Mouse (Mus musculus) frontal cortex, adult 2 months (tissue): ENCODE results near the gene Cebpg. TPM values are rescaled to one million over a fixed set of nuclear protein-coding genes. Genes with fewer than 3 reads are reported as not detected.

Source experiments
- DNase-seq, 2 experiments: peaks; one replicate each; pipeline ENCODE4 v3.0.0; 2022; ENCODE audit warnings: low spot score in 1 of 2; ENCODE audit errors: extremely low spot score in 1 of 2
- polyA plus RNA-seq: library from polyadenylated mRNA; depleted of rRNA; stranded (reverse); fragments of >200 nt; gene quantifications from 2 replicates; pipeline ENCODE4 v1.2.3, GENCODE M21; 2012

Cebpg gene
- polyA plus RNA-seq, 1 experiment: 25.4 TPM

DNA sequence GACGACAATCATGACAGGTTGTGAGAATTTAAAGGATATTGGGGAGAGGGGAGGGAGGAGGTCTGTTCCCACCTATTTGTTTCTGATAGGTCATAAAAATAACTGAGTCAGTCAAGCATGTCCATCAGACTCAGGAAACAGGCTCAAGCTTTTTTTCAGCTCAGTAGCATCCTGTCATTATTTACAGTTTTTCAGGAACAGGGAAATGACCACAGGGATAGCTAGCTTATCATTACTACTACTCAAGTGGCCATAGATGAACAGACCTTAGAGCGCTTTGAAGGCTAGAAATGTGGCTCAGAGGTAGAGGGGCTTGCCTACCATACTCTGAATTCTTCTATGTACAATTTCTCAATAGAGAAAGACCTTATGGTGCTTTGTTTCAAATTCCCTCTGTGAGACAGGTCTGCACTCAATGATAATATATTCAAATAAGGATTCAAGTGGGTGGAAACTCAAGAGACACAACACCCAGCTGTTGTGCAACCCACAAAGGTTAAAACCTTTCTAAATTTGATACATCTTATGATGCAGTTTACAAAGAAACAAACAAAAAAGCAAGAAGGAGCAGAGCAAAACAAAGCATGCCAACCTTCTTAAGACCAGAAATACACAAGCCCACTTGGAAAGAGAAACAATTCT is 1.3 kb downstream of the Cebpg start:
- no peak for DNase-seq

DNA sequence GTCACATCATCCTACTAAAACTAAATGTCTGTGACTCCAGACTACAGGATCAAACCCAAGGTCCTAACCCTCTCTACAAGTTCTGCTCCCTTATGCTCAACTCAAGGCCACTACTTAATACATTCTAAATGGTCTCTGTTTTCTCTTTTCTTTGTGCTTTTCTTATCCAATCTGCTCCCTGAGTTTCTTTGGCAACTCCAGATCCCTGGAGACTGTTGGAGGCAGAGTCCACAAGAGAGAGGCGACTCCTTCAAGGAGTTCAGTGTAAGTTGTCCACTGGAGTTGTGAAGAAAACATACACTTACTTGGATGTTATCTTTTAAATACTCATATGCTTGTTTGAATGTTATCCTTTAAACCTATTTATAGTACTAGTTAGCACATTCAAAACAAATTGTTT is 2.1 kb downstream of the Cebpg start:
- no peak for DNase-seq

DNA sequence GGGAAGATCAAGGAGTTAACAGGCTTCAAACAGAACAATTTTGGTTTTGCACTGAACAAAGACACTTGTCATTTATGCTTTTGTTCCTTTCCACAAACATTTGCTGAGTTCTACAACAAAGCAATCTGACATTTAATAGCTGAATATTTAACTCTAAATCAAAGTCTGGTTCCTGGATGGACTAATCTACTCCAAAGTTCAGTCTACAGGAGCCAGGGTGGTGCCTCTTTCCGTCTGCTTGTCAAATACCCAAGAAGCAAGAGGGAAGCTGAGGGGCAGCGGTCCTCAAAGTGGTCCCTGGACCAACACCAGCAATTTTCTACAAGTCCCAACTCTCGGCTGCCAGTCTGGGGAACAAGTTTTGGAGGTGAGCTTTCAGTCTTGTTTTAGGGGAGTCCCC is 3.2 kb downstream of the Cebpg start:
- DNase-seq: no peak

DNA sequence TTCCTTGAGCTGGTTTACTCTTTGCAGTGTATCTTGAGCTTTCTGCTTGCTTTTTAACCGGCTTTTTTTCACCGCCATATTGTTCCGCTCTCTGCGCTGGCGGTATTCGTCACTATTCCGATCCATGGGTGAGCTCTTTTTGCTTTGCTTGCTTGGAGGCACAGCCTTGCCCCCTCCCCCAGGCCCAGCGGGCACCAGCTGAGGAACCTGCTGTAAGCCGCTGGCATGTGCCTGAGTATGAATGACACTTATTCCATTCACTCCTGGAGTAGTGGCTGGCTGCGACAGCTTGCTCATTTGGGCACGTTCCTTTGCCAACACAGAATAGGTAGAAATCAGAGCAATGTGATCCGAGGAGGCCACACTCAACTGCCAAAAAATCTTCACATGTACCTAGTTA is 5.8 kb downstream of the Cebpg start:
- no peak for DNase-seq

DNA sequence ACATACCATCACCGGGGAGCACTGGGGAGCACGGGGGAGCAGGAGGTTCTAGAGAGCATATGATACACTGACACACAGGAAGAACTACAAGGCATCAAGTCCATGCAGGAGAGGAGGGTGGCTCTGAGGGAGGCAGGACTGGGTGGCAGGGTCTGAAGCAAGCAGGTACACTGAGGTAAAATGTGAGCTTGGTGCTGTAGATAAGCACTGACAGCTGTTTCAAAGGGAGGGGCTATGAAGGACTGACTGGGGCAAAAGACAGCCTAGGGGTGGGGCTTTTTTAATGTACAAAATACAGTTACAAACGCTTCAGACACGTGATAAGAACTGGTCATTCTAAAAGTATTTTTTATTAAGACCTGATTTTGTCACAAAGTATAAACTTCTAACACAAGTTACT is 10.3 kb downstream of the Cebpg start:
- DNase-seq: no peak

DNA sequence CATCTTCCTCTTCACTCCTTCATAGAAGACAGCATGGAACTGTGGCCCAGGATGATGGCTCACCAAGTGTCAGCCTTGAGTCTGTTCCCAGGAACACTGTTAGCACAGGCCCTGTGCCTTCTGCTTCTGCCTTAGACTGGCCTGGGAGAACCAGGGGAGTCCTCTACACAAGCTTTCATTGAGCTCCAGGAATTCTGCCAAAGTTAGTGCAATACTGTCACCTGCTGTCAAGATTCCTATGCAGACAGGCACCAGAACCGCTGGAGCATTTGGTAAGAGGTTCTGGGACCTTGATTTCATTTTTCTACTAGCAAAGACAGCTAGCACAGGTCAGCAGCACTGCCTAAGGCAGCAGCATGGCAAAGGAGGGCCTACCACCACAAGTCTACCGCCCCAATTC is 11.7 kb downstream of the Cebpg start:
- DNase-seq: no peak

DNA sequence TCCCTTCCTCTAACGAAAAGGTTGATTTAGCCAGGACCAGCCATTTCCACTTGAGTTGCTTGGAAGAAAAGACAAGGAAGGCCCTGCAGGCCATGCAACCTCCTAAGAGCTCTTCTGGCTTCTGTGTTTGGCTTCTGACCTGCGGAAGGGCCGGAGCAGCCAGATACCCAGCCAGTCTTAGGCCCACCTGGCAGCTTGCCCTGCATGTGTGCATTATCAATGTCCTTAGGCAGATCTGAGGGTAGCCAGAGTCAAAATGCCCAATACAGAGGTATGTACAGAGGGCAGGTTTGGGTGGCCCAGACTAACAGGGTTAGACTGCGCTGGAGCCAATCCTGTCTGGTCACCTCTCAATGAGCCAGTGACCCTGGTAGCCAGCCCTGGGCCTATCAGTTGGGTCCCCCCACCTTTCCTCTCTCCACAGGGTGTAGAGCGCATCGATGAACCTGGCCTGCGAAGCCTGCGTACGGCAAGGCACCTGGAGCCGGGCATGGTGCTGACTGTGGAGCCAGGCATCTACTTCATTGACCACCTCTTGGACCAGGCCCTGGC is 13.0 kb downstream of the Cebpg start:
- DNase-seq: no peak

DNA sequence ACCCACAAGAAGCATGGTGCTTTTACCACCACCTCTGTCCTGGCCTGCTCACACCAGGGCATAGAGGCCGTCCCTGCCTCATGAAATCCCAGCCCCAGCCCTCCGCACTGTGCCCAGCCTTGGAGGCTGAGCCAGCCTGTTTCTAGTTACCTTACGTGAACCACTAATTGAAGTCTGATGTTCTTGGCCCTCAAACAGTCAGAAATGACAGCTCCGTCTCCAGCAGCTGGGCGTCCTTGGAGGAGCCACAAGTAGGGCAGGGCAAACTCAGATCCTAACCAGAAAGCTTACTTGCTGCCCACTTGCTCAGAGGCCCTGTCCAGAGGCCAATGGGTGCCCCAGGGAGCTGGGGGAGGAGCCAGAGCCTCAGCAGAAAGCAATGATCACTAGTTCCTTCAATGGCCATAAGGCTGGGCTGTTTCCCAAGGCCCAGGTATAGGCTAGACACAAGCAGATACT is 13.6 kb downstream of the Cebpg start:
- no peak for DNase-seq

DNA sequence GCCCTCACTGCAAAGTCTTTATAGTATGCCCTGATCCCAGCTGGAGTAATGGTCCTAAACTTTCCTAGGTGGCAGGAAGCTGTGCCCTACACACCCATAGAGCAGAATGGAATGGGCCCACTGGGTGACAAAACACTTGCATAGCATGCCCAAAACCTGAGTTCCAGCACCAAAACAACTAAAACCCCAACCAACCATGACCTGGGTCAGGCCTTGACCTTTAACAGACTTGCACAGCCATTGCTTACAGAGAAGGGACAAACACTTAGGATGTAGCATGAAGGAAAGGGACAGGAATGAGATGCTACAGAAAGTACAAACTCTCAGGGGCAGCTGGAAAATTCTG is 14.2 kb downstream of the Cebpg start:
- no peak for DNase-seq

DNA sequence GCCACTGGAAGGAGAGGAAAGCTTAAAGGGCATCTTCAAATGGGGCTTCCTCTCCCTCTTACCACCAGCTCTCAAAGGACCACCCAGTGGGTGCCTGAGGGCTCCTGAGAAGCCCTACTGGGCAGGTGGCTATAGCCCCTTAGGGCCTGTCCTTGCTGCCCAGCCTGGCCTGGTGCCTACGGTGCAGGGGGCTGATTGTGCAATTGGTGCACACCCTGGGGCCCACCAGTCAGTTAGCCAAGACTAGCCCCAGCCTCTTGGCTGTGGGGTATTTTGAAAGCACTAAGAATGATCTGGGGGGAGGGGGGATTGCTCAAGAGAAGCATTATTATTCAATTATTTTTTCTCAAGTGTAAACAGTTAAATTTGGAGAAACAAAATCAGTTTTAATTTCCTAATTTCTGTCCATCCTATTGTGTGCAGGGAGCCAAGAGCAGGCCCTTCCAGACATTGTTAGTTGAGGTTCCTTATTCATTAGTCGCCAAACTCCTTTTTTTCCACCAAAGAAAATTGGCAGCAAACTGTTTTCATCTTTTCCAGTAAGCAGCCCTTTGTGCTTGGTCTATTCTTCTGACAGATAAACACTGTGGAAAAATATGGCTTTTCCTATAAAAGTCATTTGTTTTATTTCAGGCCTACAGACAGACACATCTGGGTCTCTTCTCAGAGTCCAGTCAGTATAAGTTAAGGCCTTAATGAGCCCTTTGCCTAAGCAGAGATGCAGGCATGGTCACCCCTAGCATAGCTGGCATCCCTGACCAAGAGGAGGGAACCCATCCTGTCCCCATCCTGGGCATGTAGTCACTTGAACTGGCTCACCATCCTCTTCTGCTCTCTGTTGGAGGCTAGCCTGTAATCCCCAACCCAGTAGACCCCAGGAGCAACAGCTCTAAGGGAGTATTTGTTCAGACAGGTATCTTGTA is 14.8 kb downstream of the Cebpg start:
- DNase-seq: no peak

DNA sequence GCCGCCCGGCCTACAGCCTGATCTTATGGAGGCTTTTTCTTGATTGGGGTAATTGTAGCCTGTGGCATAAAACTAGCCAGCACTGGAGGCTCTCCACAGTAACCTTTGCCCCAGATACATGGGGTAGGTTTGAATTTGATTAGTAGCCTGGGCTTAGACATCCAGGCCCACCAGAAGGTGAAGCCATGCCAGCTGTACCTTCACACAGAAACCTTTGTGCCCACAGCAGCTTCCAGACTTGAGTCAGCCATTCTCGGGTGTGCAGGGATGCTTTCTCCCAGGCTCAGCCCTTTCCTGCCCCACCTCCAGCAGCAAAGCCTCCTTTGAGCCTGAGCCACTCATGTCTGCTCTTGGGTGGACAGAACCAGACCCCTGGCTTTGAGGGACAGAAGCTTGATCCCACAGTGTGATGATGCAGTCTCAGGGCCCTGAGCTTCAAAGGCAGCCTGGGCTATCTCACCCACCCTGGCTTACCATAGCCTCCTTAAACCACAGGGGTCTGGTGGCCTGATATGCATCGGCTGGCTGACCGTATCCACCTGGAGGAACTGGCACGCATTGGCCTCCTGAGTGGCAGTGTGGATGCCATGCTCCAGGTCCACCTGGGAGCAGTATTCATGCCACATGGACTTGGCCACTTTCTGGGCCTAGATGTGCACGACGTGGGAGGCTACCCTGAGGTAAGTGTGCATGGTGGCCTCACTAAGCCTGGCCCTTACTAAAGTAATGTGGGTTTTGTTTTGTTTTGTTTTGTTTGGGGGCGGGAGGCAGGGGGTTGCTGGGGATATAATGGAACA is 16.0 kb downstream of the Cebpg start:
- no peak for DNase-seq

DNA sequence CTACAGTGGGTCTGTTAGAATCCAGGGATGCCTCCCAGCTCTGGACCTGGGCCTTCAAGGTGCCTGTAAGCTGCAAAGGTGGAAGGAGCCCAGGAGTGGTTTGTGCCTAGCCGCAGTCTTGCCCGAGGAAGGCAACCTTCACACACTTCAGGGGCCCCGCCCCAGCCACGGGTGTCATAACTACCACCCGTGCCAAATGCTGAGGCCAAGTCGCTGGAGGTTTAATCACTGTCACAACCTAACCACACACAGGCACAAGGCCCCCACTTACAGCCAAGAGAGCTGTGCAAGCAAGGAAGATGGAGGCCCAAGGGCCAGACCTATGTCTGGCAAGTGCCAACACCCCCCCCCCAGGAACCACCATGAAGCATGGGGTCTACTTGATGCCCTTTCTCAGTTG is 19.0 kb downstream of the Cebpg start:
- no peak for DNase-seq

DNA sequence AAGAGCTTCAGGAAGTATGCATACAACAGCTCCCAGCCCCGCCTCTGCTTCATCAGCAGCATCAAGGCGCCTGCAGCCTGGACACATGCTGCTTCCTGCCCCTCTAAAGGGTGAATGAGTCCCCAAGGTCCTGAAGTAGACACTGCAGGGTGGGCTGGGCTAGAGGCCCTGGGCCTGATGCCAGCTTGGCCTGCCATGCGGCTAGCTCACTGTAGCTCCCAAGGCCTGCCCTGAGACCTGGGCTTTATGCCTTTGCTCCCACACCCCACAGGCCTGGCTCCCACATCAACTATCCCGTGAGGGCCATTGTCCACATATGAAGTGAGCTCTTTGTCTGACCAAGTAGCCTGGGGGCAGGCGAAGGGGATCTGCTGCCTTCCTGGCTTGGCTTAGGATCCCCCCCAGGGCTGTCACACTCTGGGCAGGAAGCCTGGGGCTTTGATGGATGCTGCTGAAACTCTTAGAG is 20.1 kb downstream of the Cebpg start:
- DNase-seq: no peak

DNA sequence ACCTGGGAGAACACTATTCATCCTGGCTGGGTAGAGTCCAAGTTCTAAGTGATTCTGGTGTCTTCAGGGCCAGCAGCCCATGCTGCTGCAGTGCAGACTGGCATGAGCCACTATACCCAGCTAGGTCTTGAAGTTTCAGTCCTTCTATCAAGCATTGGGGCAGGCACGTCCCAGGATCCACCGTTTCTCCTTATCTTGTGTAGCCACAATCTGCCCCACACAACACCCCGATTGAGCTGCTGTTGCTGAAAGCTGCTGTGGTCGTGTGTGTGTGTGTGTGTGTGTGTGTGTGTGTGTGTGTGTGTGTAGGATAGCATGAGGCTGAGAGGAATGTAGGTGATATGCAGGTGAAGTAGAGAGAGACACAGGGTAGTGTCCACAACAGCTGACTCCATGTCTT is 20.8 kb downstream of the Cebpg start:
- DNase-seq: no peak

DNA sequence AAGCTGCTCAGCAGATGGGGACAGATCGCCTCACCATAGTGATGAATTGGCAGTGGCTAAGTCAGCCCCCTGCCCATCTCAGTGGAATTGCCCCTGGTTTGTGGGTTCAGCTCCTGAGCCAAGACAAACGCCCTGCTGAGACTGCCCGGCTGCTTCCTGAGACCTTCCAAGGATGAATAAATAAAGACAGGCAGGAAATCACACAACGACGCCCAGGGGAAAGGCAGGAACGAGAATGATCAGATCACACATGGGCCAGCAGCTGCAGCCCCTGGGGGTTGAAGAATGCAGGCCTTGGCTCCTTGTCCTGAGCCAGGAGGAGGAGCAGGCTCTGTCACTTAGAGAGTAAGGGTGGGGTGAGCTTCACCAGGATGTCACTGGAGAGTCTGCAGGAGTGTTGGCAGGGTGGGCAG is 21.2 kb downstream of the Cebpg start:
- DNase-seq: no peak

DNA sequence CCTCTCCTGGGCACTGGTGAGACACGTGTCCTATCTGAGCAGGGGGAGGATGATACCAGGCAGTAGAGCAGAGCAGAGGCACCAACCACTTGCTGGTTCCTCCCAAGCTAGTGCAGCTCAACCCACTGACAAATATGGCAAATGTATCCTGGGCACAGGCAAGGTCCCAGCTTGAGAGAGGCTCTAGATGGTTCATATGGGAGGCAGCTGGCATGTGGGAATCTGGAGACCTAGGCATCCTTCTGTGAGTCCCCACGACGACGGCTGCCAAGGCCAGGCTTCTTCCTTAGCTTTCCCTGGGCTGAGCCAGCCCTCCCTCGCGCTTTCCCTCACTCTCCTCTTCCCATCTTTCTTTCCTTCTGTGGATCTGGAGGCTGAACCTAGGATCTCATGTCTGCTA is 25.8 kb downstream of the Cebpg start:
- DNase-seq: no peak

DNA sequence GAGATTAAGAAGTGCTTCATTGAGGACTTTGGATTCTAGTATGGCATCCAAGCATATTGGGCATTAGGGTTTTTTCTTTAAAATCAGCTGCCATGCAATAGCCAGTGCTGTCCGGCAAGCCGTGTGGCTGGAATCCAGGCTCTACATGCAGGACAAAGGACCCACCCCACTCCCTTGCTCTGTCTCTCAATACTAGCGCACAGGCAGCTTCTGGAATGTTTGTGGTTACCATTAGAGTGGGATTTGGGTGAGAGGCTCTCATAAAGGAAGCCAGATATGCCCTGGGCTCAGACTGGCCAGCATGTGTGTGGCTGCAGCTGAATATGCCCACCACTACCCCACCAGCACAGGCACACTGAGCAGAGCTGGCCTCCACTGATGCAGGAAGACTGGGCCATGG is 26.7 kb downstream of the Cebpg start:
- no peak for DNase-seq

DNA sequence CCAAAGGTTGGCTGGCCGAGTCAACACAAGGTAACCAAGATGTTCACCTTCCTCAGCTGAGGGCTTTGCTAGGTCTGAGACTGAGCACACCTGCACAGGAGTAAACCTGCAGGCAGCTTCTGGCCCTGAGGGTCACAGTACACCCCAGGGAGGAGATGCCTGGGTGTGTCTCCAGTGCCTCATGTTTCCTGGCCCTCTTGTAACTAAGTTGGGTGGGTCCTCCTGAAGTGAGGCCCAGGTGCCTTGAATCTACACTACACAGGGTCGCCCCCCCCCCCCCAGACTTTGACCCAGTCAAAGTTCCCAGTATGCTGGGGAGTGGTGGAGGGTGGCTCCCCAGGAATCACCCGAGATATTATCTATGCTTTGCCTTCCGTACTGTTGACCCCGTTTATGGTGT is 27.1 kb downstream of the Cebpg start:
- no peak for DNase-seq

DNA sequence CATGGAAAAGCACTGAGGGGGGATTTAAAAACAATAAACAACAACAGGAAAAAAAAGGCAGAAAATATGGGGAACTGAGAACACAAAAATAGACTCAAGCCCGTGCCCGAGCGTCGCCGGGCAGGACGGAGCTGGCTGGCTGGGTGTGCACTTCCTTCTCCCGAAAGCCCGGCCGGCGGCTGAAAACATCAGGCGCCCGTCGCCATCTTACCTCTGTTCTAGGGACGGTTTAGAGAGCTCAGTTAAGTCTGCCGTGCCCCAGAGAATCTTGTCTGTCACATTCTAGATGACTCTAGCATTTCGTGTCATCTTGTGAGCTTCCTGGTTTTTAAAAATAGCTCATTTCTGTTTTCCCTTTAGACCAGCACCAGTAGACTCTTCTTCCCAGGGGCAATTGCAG is 27.8 kb downstream of the Cebpg start:
- no peak for DNase-seq

DNA sequence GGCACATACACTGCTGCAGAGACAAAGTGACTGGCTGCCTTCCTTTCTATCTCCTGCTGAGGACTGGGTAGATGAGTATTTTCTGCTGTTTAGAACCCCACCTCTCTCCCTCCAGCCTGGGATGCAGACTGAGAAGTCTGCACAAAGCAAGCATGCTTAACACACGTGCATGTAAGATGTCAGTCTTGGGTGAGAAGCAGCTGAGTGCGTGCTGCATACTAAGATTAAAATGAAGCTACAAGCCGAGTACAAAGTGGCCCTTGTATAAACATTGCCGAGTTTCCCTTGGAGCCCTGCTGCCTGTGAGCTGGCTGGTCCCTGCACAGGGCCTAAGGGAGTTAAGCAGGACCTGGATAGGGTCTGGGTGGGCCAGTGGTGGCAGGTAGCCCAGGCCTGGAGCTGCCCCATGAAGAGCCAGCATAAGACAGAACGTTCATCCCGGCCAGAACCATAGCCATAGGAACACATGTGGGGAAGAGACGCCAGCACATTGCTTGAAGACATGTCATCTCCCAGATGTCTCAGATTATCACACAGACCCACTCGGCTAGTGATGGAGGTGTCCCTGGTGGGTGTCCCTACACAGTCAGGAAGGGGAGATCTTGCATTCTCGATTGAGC is 28.5 kb downstream of the Cebpg start:
- peak in 1 of 2 experiments; percentile 44 for DNase-seq
